In the genomic region with DNA sequence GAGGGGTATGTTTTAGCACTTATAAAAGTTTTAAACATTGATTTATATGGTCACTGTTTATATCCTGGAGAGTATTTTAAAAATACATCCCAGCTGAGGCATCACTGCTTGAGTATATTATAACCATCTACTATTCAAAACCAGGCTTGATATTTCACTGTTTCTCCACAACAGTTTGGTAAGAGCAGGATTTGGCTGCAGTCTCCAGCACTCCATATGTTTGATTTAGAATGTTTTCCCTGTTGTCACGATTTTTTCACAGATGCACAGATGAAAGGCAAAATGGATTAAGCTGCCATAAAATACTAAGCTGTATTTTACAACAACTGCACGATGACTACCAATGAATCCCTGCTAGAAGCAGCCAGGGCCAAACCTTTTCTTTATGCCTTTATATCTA, we compare ENCODE assay signal across 17 mouse cellular contexts.
DNase-seq lines count a peak whose midpoint lies in the region; ATAC-seq lines count a peak whose summit lies in the region.
"Had no signal": no experiment of that assay in that cellular context is flagged by ENCODE, and none has a peak within 500 bp of the region (broad histone marks: within the 10 kb centered on the region; RNA-seq: fewer than 3 reads in every experiment).

No protein-coding gene starts in this region.

- H3K36me3 ChIP-seq in liver, embryonic 12.5 days, result no peaks in the 10 kb centered on the region
- H3K36me3 ChIP-seq: embryonic facial prominence, embryonic 10.5 days; limb, embryonic 10.5 days; liver, embryonic 13.5 days had no signal

- ATAC-seq in liver, embryonic 12.5 days, result no peak
- ATAC-seq: hindbrain, embryonic 16.5 days had no signal

- no peak overlapping the region for H3K27ac ChIP-seq in liver, embryonic 12.5 days
- H3K27ac ChIP-seq: embryonic facial prominence, embryonic 10.5 days; limb, embryonic 10.5 days; liver, embryonic 13.5 days had no signal

- no peaks in the 10 kb centered on the region for H3K4me1 ChIP-seq in liver, embryonic 12.5 days
- H3K4me1 ChIP-seq: embryonic facial prominence, embryonic 10.5 days; limb, embryonic 10.5 days; liver, embryonic 13.5 days had no signal

- WGBS in liver, embryonic 12.5 days (ENCODE audit: insufficient replicate concordance), result 52% methylated on average over 2 of the region's 2 CpGs

- H3K27me3 ChIP-seq in liver, embryonic 12.5 days (replicated peaks), result no peaks in the 10 kb centered on the region
- H3K27me3 ChIP-seq: liver, embryonic 13.5 days had no signal

- no peak overlapping the region for H3K9ac ChIP-seq in liver, embryonic 12.5 days
- H3K9ac ChIP-seq: liver, embryonic 13.5 days had no signal

- no peaks in the 10 kb centered on the region for H3K9me3 ChIP-seq in liver, embryonic 12.5 days (replicated peaks)
- H3K9me3 ChIP-seq: embryonic facial prominence, embryonic 10.5 days; limb, embryonic 10.5 days; liver, embryonic 13.5 days had no signal

- no peak overlapping the region for H3K4me2 ChIP-seq in liver, embryonic 12.5 days
- H3K4me2 ChIP-seq: heart, embryonic 11.5 days; liver, embryonic 13.5 days had no signal

- DNase-seq in left cerebral cortex, adult 11 months (ENCODE audit: low spot score), result peak; percentile 3
- no peak for DNase-seq in left cerebral cortex, postnatal 4 days
- peak; percentile 3 to 6 for DNase-seq in frontal cortex, postnatal 10 days (ENCODE audit: low spot score in 2 of 2)
- peak; percentile 15 to 57 for DNase-seq in left cerebral cortex, postnatal 14 days (ENCODE audit: low spot score in 2 of 2)
- DNase-seq in telencephalon, adult 2 months (ENCODE audit: low read depth, low spot score), result peak; percentile 73
- DNase-seq in urinary bladder, postnatal 36 days (ENCODE audit: low spot score in 2 of 2), result no peak
- DNase-seq: cerebellum, adult 9-10 months; gastrocnemius, postnatal 25 days; heart, postnatal 36 days; kidney, adult 18-20 months; kidney, postnatal 25 days; liver, embryonic 13.5 days had no signal

- intact Hi-C loops in left cerebral cortex, postnatal 4 days (cut with DNase I), result no loop called here
- intact Hi-C loops in left cerebral cortex, postnatal 14 days (cut with DNase I), result no loop called here

- no peak overlapping the region for H3K4me3 ChIP-seq in liver, embryonic 12.5 days
- H3K4me3 ChIP-seq: embryonic facial prominence, embryonic 10.5 days; limb, embryonic 10.5 days; liver, embryonic 13.5 days had no signal

Comparison
In these comparisons a context has a peak if more than half of its experiments do, and no peak if none do; other contexts are left out.
1. DNase-seq: peak in left cerebral cortex, adult 11 months (single experiment), frontal cortex, postnatal 10 days (2 of 2), left cerebral cortex, postnatal 14 days (2 of 2) and telencephalon, adult 2 months (single experiment); none in left cerebral cortex, postnatal 4 days (single experiment) and urinary bladder, postnatal 36 days (0 of 2).